Mouse (Mus musculus) C2C12 (cell line): Measurements from ENCODE around the gene Fam53b. TPM values are rescaled to one million over a fixed set of nuclear protein-coding genes. Genes with fewer than 3 reads are reported as not detected.

ENCODE experiments used
- H3K27me3 ChIP-seq: one replicate; pipeline ENCODE4 v1.6.1; 2011; ENCODE audit not compliant: control insufficient read depth, insufficient read depth, insufficient read length
- H3K36me3 ChIP-seq: one replicate; pipeline ENCODE4 v1.6.1; 2011; ENCODE audit not compliant: control insufficient read depth, insufficient read depth
- H3K4me3 ChIP-seq: one replicate; pipeline ENCODE4 v1.5.1; 2011; ENCODE audit warnings: mild to moderate bottlenecking, control low read depth; ENCODE audit not compliant: poor library complexity, insufficient read depth, severe bottlenecking
- H3K79me2 ChIP-seq: one replicate; pipeline ENCODE4 v1.6.1; 2011; ENCODE audit not compliant: control insufficient read depth, insufficient read depth
- H3K79me3 ChIP-seq: one replicate; pipeline ENCODE4 v1.6.1; 2011; ENCODE audit warnings: low read depth, control low read depth
- H3ac ChIP-seq: one replicate; pipeline ENCODE3; 2011; ENCODE audit warnings: low read depth; ENCODE audit not compliant: control insufficient read depth, insufficient read length
- CEBPB ChIP-seq: IDR thresholded peaks from one replicate; pipeline ENCODE4 v1.6.1; 2011; ENCODE audit warnings: low read depth, mild to moderate bottlenecking, control low read depth, moderate library complexity
- CTCF ChIP-seq: IDR thresholded peaks from one replicate; pipeline ENCODE4 v1.5.1; 2011; ENCODE audit not compliant: control insufficient read depth, insufficient read depth, insufficient read length
- FOSL1 ChIP-seq: IDR thresholded peaks from one replicate; pipeline ENCODE4 v1.8.0; 2011; ENCODE audit warnings: mild to moderate bottlenecking, low read length; ENCODE audit not compliant: poor library complexity, insufficient read depth, severe bottlenecking
- MAX ChIP-seq: IDR thresholded peaks from one replicate; pipeline ENCODE4 v1.6.1; 2011; ENCODE audit warnings: mild to moderate bottlenecking, control low read depth
- MYOD1 ChIP-seq: IDR thresholded peaks from one replicate; pipeline ENCODE4 v1.6.1; 2011; ENCODE audit warnings: low read depth; ENCODE audit not compliant: control insufficient read depth, insufficient read length
- MYOG ChIP-seq: IDR thresholded peaks from one replicate; pipeline ENCODE4 v1.6.1; 2011; ENCODE audit not compliant: control insufficient read depth, insufficient read length; ENCODE audit errors: extremely low read depth
- USF1 ChIP-seq: IDR thresholded peaks from one replicate; pipeline ENCODE4 v1.6.1; 2011; ENCODE audit warnings: low read depth, mild to moderate bottlenecking, control low read depth, moderate library complexity
- polyA plus RNA-seq: library from polyadenylated mRNA; unstranded; fragments of >200 nt; fragmentation: generic; extraction: Trizol; gene quantifications from one replicate; pipeline ENCODE4 v1.2.1, GENCODE M21; 2012; ENCODE audit warnings: missing spikeins

Gene Fam53b
- polyA plus RNA-seq, 1 experiment: 3.2 TPM

- Histone ChIP-seq H3ac (no peak overlapping the region), H3K79me2 (no peaks in the 10 kb centered on the region), H3K79me3 (no peaks in the 10 kb centered on the region), H3K36me3 (no peaks in the 10 kb centered on the region), H3K4me3 (no peak overlapping the region), H3K27me3 (no peaks in the 10 kb centered on the region)
- no peak for TF ChIP-seq MYOG
- TF ChIP-seq MYOD1: no peak
- no peak for TF ChIP-seq FOSL1
- TF ChIP-seq CEBPB: no peak
Measured at GRCm38 (mm10) chr7:132712044-132712708, 101.5 kb downstream of the Fam53b start.

GRCm38 (mm10) chr7:132711579-132711978 lies 102.1 kb downstream of the Fam53b start:
- Histone ChIP-seq H3K79me3 (no peaks in the 10 kb centered on the region), H3K4me3 (no peak overlapping the region), H3K27me3 (no peaks in the 10 kb centered on the region), H3K79me2 (no peaks in the 10 kb centered on the region), H3ac (no peak overlapping the region), H3K36me3 (no peaks in the 10 kb centered on the region)
- TF ChIP-seq MAX (no peak), USF1 (no peak), MYOD1 (no peak), CEBPB (no peak)

GRCm38 (mm10) chr7:132705130-132705529 lies 108.6 kb downstream of the Fam53b start:
- no peaks in the 10 kb centered on the region for H3K27me3 ChIP-seq
- TF ChIP-seq MYOG (no peak), MYOD1 (no peak), USF1 (no peak), CEBPB (no peak), CTCF (no peak), FOSL1 (no peak), MAX (no peak)
- H3ac ChIP-seq: no peak overlapping the region
- no peaks in the 10 kb centered on the region for H3K79me2 ChIP-seq
- no peaks in the 10 kb centered on the region for H3K79me3 ChIP-seq
- H3K4me3 ChIP-seq: no peak overlapping the region
- H3K36me3 ChIP-seq: no peaks in the 10 kb centered on the region

GRCm38 (mm10) chr7:132704310-132704875 lies 109.3 kb downstream of the Fam53b start:
- no peak overlapping the region for H3K4me3 ChIP-seq
- no peaks in the 10 kb centered on the region for H3K79me3 ChIP-seq
- H3K27me3 ChIP-seq: no peaks in the 10 kb centered on the region
- TF ChIP-seq USF1 (no peak), FOSL1 (no peak), MYOG (no peak), MYOD1 (no peak), CEBPB (no peak), MAX (no peak), CTCF (no peak)
- no peaks in the 10 kb centered on the region for H3K79me2 ChIP-seq
- H3ac ChIP-seq: no peak overlapping the region
- H3K36me3 ChIP-seq: no peaks in the 10 kb centered on the region

- TF ChIP-seq MYOG: no peak
- TF ChIP-seq CTCF: no peak
- TF ChIP-seq USF1: no peak
- TF ChIP-seq MYOD1: no peak
- no peak for TF ChIP-seq FOSL1
- TF ChIP-seq MAX: no peak
- no peak for TF ChIP-seq CEBPB
- Histone ChIP-seq H3K79me2 (no peaks in the 10 kb centered on the region), H3K36me3 (no peaks in the 10 kb centered on the region), H3K79me3 (no peaks in the 10 kb centered on the region), H3ac (no peak overlapping the region), H3K27me3 (no peaks in the 10 kb centered on the region), H3K4me3 (no peak overlapping the region)
Measured at GRCm38 (mm10) chr7:132703515-132704309, 110.0 kb downstream of the Fam53b start.
